Mouse (Mus musculus) midbrain, embryonic 15.5 days (tissue): ENCODE measurements around the gene Abl1. TPM values are rescaled to one million over a fixed set of nuclear protein-coding genes. Genes with fewer than 3 reads are reported as not detected.

Experiments used
- ATAC-seq: fragments of 200-750 bp; cut with Nextera tagmentation; replicated peaks from 2 replicates; pipeline ENCODE4 v1.8.0; 2017; ENCODE audit warnings: moderate TSS enrichment
- H3K27ac ChIP-seq: fragments of 300-500 bp; sonication (generic); 2 replicates; pipeline ENCODE4 v1.5.1; 2015; ENCODE audit warnings: mild to moderate bottlenecking, inconsistent platforms
- H3K27me3 ChIP-seq: fragments of 300-500 bp; sonication (generic); replicated peaks from 2 replicates; pipeline ENCODE4 v1.6.1; 2015; ENCODE audit warnings: inconsistent platforms
- H3K36me3 ChIP-seq: fragments of 300-500 bp; sonication (generic); replicated peaks from 2 replicates; pipeline ENCODE4 v1.6.1; 2015; ENCODE audit warnings: inconsistent platforms
- H3K4me1 ChIP-seq: fragments of 300-500 bp; sonication (generic); 2 replicates; pipeline ENCODE4 v1.6.1; 2015; ENCODE audit warnings: inconsistent platforms
- H3K4me2 ChIP-seq: fragments of 300-500 bp; sonication (generic); 2 replicates; pipeline ENCODE4 v1.6.1; 2015; ENCODE audit warnings: inconsistent platforms, mild to moderate bottlenecking, moderate library complexity
- H3K4me3 ChIP-seq: fragments of 300-500 bp; sonication (generic); 2 replicates; pipeline ENCODE4 v1.5.1; 2015; ENCODE audit warnings: mild to moderate bottlenecking, inconsistent platforms
- H3K9ac ChIP-seq: fragments of 300-500 bp; sonication (generic); 2 replicates; pipeline ENCODE4 v1.6.1; 2015; ENCODE audit warnings: mild to moderate bottlenecking, inconsistent platforms
- H3K9me3 ChIP-seq: fragments of 300-500 bp; sonication (generic); 2 replicates; pipeline ENCODE4 v1.6.1; 2016; ENCODE audit warnings: inconsistent platforms
- WGBS: fragments of 180-500 bp; shearing (Covaris S2); methylation state at CpG from one replicate; pipeline ENCODE4 v1.1.7; 2015; ENCODE audit warnings: mixed read lengths; 5-methylcytosine and 5-hydroxymethylcytosine counted together
- polyA plus RNA-seq: library from polyadenylated mRNA; unstranded; fragments of >200 nt; fragmentation: Nextera tagmentation; extraction: Ambion mirVana; gene quantifications from 2 replicates; pipeline ENCODE4 v1.2.1, GENCODE M21; 2015

The Abl1 gene
- polyA plus RNA-seq, 1 experiment from 2014 or later: 21.7 TPM

- WGBS: 89% methylated on average over 9 of the region's 9 CpGs
- Histone ChIP-seq H3K27ac (0 out of 2 replicates have a peak overlapping the region, but pooled peaks have one; percentile 15), H3K36me3 (no peaks in the 10 kb centered on the region), H3K9me3 (no peaks in the 10 kb centered on the region), H3K4me2 (no peak overlapping the region), H3K4me3 (no peak overlapping the region), H3K9ac (no peak overlapping the region), H3K27me3 (no peaks in the 10 kb centered on the region), H3K4me1 (peaks cover 6% of the 10 kb centered on the region; the same call in 1 of the 2 replicates)
- no peak for ATAC-seq
Measured at GRCm38 (mm10) chr2:31727576-31728277, 39.6 kb downstream of the Abl1 start.

GRCm38 (mm10) chr2:31730640-31731039 is 42.5 kb downstream of the Abl1 start:
- Histone ChIP-seq H3K4me3 (no peak overlapping the region), H3K27me3 (no peaks in the 10 kb centered on the region), H3K4me1 (peaks cover 6% of the 10 kb centered on the region; the same call in 1 of the 2 replicates), H3K9me3 (no peaks in the 10 kb centered on the region), H3K9ac (no peak overlapping the region), H3K4me2 (no peak overlapping the region), H3K27ac (no peak overlapping the region), H3K36me3 (no peaks in the 10 kb centered on the region)
- 96% methylated on average over 5 of the region's 5 CpGs for WGBS
- ATAC-seq: no peak

GRCm38 (mm10) chr2:31732497-31732896 is 44.3 kb downstream of the Abl1 start:
- Histone ChIP-seq H3K27ac (no peak overlapping the region), H3K4me3 (no peak overlapping the region), H3K4me1 (peaks cover 6% of the 10 kb centered on the region; the same call in 1 of the 2 replicates), H3K36me3 (no peaks in the 10 kb centered on the region), H3K4me2 (no peak overlapping the region), H3K9ac (no peak overlapping the region), H3K27me3 (no peaks in the 10 kb centered on the region), H3K9me3 (no peaks in the 10 kb centered on the region)
- WGBS: 92% methylated on average over 3 of the region's 3 CpGs
- ATAC-seq: no peak

- Histone ChIP-seq H3K4me1 (peaks cover 6% of the 10 kb centered on the region; the same call in 1 of the 2 replicates), H3K4me2 (no peak overlapping the region), H3K9ac (no peak overlapping the region), H3K27me3 (no peaks in the 10 kb centered on the region), H3K27ac (no peak overlapping the region), H3K9me3 (no peaks in the 10 kb centered on the region), H3K36me3 (no peaks in the 10 kb centered on the region), H3K4me3 (no peak overlapping the region)
- WGBS: 87% methylated on average over 5 of the region's 5 CpGs
- no peak for ATAC-seq
Measured at GRCm38 (mm10) chr2:31733558-31733957, 45.4 kb downstream of the Abl1 start.

GRCm38 (mm10) chr2:31739041-31739440 is 50.9 kb downstream of the Abl1 start:
- no peak overlapping the region for H3K4me2 ChIP-seq
- H3K27ac ChIP-seq: no peak overlapping the region
- no peaks in the 10 kb centered on the region for H3K9me3 ChIP-seq
- H3K4me3 ChIP-seq: no peak overlapping the region
- no peak overlapping the region for H3K9ac ChIP-seq
- 0 out of 2 replicates have a peak, but pooled peaks cover 4% of the 10 kb centered on the region for H3K4me1 ChIP-seq
- ATAC-seq: no peak
- H3K27me3 ChIP-seq: no peaks in the 10 kb centered on the region
- WGBS: 82% methylated on average over 3 of the region's 3 CpGs
- no peaks in the 10 kb centered on the region for H3K36me3 ChIP-seq

- 0 out of 2 replicates have a peak, but pooled peaks cover 4% of the 10 kb centered on the region for H3K4me1 ChIP-seq
- H3K9ac ChIP-seq: no peak overlapping the region
- H3K4me3 ChIP-seq: no peak overlapping the region
- no peaks in the 10 kb centered on the region for H3K9me3 ChIP-seq
- no peaks in the 10 kb centered on the region for H3K27me3 ChIP-seq
- no peaks in the 10 kb centered on the region for H3K36me3 ChIP-seq
- no peak for ATAC-seq
- no peak overlapping the region for H3K4me2 ChIP-seq
- H3K27ac ChIP-seq: no peak overlapping the region
- WGBS: 43% methylated on average over 1 of the region's 1 CpGs
Measured at GRCm38 (mm10) chr2:31741728-31742127, 53.6 kb downstream of the Abl1 start.

GRCm38 (mm10) chr2:31742134-31742533 is 54.0 kb downstream of the Abl1 start:
- WGBS: 51% methylated on average over 7 of the region's 7 CpGs
- 0 out of 2 replicates have a peak, but pooled peaks cover 4% of the 10 kb centered on the region for H3K4me1 ChIP-seq
- no peak overlapping the region for H3K4me2 ChIP-seq
- H3K27me3 ChIP-seq: no peaks in the 10 kb centered on the region
- no peak overlapping the region for H3K4me3 ChIP-seq
- no peaks in the 10 kb centered on the region for H3K9me3 ChIP-seq
- H3K9ac ChIP-seq: no peak overlapping the region
- no peak for ATAC-seq
- no peaks in the 10 kb centered on the region for H3K36me3 ChIP-seq
- H3K27ac ChIP-seq: no peak overlapping the region

- H3K4me1 ChIP-seq: peaks cover 11% of the 10 kb centered on the region; the same call in 1 of the 2 replicates
- no peak overlapping the region for H3K9ac ChIP-seq
- H3K36me3 ChIP-seq: no peaks in the 10 kb centered on the region
- no peak for ATAC-seq
- H3K9me3 ChIP-seq: no peaks in the 10 kb centered on the region
- H3K4me3 ChIP-seq: no peak overlapping the region
- H3K27ac ChIP-seq: no peak overlapping the region
- no peaks in the 10 kb centered on the region for H3K27me3 ChIP-seq
- H3K4me2 ChIP-seq: no peak overlapping the region
Measured at GRCm38 (mm10) chr2:31745741-31746243, 57.6 kb downstream of the Abl1 start.

GRCm38 (mm10) chr2:31746835-31747234 is 58.7 kb downstream of the Abl1 start:
- Histone ChIP-seq H3K4me2 (no peak overlapping the region), H3K4me1 (peaks cover 8% of the 10 kb centered on the region; the same call in 1 of the 2 replicates), H3K27ac (no peak overlapping the region), H3K9ac (no peak overlapping the region), H3K36me3 (no peaks in the 10 kb centered on the region), H3K4me3 (no peak overlapping the region), H3K9me3 (no peaks in the 10 kb centered on the region), H3K27me3 (no peaks in the 10 kb centered on the region)
- ATAC-seq: no peak
- 46% methylated on average over 4 of the region's 4 CpGs for WGBS

GRCm38 (mm10) chr2:31749046-31749709 is 61.0 kb downstream of the Abl1 start:
- Histone ChIP-seq H3K27me3 (no peaks in the 10 kb centered on the region), H3K4me2 (no peak overlapping the region), H3K9me3 (no peaks in the 10 kb centered on the region), H3K4me1 (peaks cover 6% of the 10 kb centered on the region; the same call in 1 of the 2 replicates), H3K4me3 (no peak overlapping the region), H3K36me3 (no peaks in the 10 kb centered on the region), H3K27ac (no peak overlapping the region), H3K9ac (no peak overlapping the region)
- 28% methylated on average over 10 of the region's 10 CpGs for WGBS
- no peak for ATAC-seq

- ATAC-seq: no peak
- Histone ChIP-seq H3K4me3 (no peak overlapping the region), H3K9ac (no peak overlapping the region), H3K27ac (no peak overlapping the region), H3K4me2 (no peak overlapping the region), H3K4me1 (peaks cover 6% of the 10 kb centered on the region; the same call in 1 of the 2 replicates), H3K27me3 (no peaks in the 10 kb centered on the region), H3K36me3 (no peaks in the 10 kb centered on the region), H3K9me3 (no peaks in the 10 kb centered on the region)
- WGBS: 92% methylated on average over 5 of the region's 5 CpGs
Measured at GRCm38 (mm10) chr2:31750133-31750532, 62.0 kb downstream of the Abl1 start.

GRCm38 (mm10) chr2:31757472-31757871 is 69.3 kb downstream of the Abl1 start:
- Histone ChIP-seq H3K4me1 (peaks cover 37% of the 10 kb centered on the region), H3K4me3 (no peak overlapping the region), H3K9me3 (no peaks in the 10 kb centered on the region), H3K27ac (no peak overlapping the region), H3K9ac (no peak overlapping the region), H3K27me3 (no peaks in the 10 kb centered on the region), H3K4me2 (no peak overlapping the region), H3K36me3 (no peaks in the 10 kb centered on the region)
- ATAC-seq: no peak
